Mouse (Mus musculus) CH12.LX (cell line): ENCODE results near the gene Gm20388. TPM values are rescaled to one million over a fixed set of nuclear protein-coding genes. Genes with fewer than 3 reads are reported as not detected.

Experiments used
- DNase-seq: peaks from one replicate; pipeline ENCODE4 v3.0.0-alpha.2; 2013; ENCODE audit errors: extremely low read depth
- H3K27ac ChIP-seq: 2 replicates; pipeline ENCODE4 v1.5.1; 2012; ENCODE audit warnings: low read depth, mild to moderate bottlenecking, control low read depth, moderate library complexity; ENCODE audit not compliant: insufficient read depth
- H3K27me3 ChIP-seq: replicated peaks from 2 replicates; pipeline ENCODE3; 2012; ENCODE audit warnings: inconsistent platforms
- H3K36me3 ChIP-seq, 2 experiments: replicated peaks in 1 of 2; 2 replicates each; pipeline versions ENCODE3 to v1.6.1; 2012; ENCODE audit warnings: inconsistent platforms in 1 of 2, low read length in 1 of 2, mild to moderate bottlenecking in 1 of 2, mixed read lengths in 1 of 2, moderate library complexity in 1 of 2; ENCODE audit not compliant: control insufficient read depth in 1 of 2, insufficient read depth in 1 of 2
- H3K4me1 ChIP-seq, 2 experiments: 2 replicates each; pipeline ENCODE4 v1.6.1; 2012; ENCODE audit warnings: inconsistent platforms in 1 of 2, moderate library complexity in 1 of 2; ENCODE audit not compliant: insufficient read depth in 2 of 2, control insufficient read depth in 1 of 2
- H3K4me2 ChIP-seq: 2 replicates; pipeline ENCODE4 v1.6.1; 2012; ENCODE audit warnings: low read depth, mild to moderate bottlenecking, control low read depth; ENCODE audit not compliant: poor library complexity, insufficient read depth, severe bottlenecking
- H3K4me3 ChIP-seq, 3 experiments: fragments of 150-350 bp in 1 of 3; sonication (generic) in 1 of 3; replicated peaks in 1 of 3; 2 replicates each; pipeline versions ENCODE3 to v1.5.1; 2011 to 2012; ENCODE audit warnings: low read depth in 2 of 3, low read length in 2 of 3, mild to moderate bottlenecking in 2 of 3, moderate library complexity in 2 of 3, control low read depth in 1 of 3, improper control_type of control experiment in 1 of 3, inconsistent platforms in 1 of 3, mixed read lengths in 1 of 3; ENCODE audit not compliant: poor library complexity in 1 of 3
- H3K79me2 ChIP-seq: replicated peaks from 2 replicates; pipeline ENCODE4 v1.6.1; 2012; ENCODE audit warnings: mild to moderate bottlenecking, moderate library complexity; ENCODE audit not compliant: control insufficient read depth, poor library complexity, insufficient read depth, severe bottlenecking; ENCODE audit errors: extremely low read depth
- H3K9ac ChIP-seq: 2 replicates; pipeline ENCODE4 v1.6.1; 2012; ENCODE audit warnings: low read depth, mild to moderate bottlenecking, control low read depth, moderate library complexity; ENCODE audit not compliant: insufficient read depth
- H3K9me3 ChIP-seq: replicated peaks from 2 replicates; pipeline ENCODE3; 2012; ENCODE audit warnings: low read length, inconsistent platforms, mixed read lengths
- CHD1 ChIP-seq: IDR thresholded peaks from 2 replicates; pipeline ENCODE4 v1.6.1; 2012; ENCODE audit warnings: low read depth, low read length, improper control_type of control experiment, inconsistent platforms
- CHD2 ChIP-seq: IDR thresholded peaks from 2 replicates; pipeline ENCODE4 v1.6.1; 2011; ENCODE audit warnings: low read length, improper control_type of control experiment
- CTCF ChIP-seq, 2 experiments: IDR thresholded peaks in 1 of 2; conservative IDR thresholded peaks in 1 of 2; 2 replicates each; pipeline ENCODE4 v1.5.1; 2011 to 2012; ENCODE audit warnings: low read depth in 2 of 2, low read length in 2 of 2, improper control_type of control experiment in 1 of 2, inconsistent platforms in 1 of 2, mild to moderate bottlenecking in 1 of 2, moderate library complexity in 1 of 2
- EP300 ChIP-seq: IDR thresholded peaks from 2 replicates; pipeline ENCODE4 v1.6.1; 2011; ENCODE audit warnings: low read length, improper control_type of control experiment
- GABPA ChIP-seq: IDR thresholded peaks from 2 replicates; pipeline ENCODE4 v1.6.1; 2012; ENCODE audit warnings: low read depth, low read length, improper control_type of control experiment, inconsistent platforms; ENCODE audit not compliant: insufficient replicate concordance
- HCFC1 ChIP-seq: IDR thresholded peaks from 2 replicates; pipeline ENCODE4 v1.6.1; 2012; ENCODE audit warnings: low read depth, mild to moderate bottlenecking, inconsistent platforms, low read length, improper control_type of control experiment
- JUN ChIP-seq: IDR thresholded peaks from 2 replicates; pipeline ENCODE4 v1.6.1; 2011; ENCODE audit warnings: low read depth, mild to moderate bottlenecking, low read length, improper control_type of control experiment, moderate library complexity; ENCODE audit not compliant: insufficient read depth
- JUND ChIP-seq: conservative IDR thresholded peaks from 2 replicates; pipeline ENCODE4 v1.6.1; 2011; ENCODE audit warnings: low read depth, low read length, improper control_type of control experiment
- KAT2A ChIP-seq: IDR thresholded peaks from 2 replicates; pipeline ENCODE4 v1.6.1; 2012; ENCODE audit warnings: low read length, improper control_type of control experiment, inconsistent platforms; ENCODE audit not compliant: insufficient replicate concordance
- MAFK ChIP-seq: IDR thresholded peaks from 2 replicates; pipeline ENCODE4 v1.6.1; 2011; ENCODE audit warnings: low read length, improper control_type of control experiment; ENCODE audit not compliant: insufficient replicate concordance
- MAX ChIP-seq: IDR thresholded peaks from 2 replicates; pipeline ENCODE4 v1.6.1; 2011; ENCODE audit warnings: low read length, improper control_type of control experiment
- MEF2A ChIP-seq: IDR thresholded peaks from 2 replicates; pipeline ENCODE4 v1.6.1; 2014; ENCODE audit warnings: low read depth, mild to moderate bottlenecking, inconsistent platforms, low read length, improper control_type of control experiment, borderline replicate concordance
- MXI1 ChIP-seq: IDR thresholded peaks from 2 replicates; pipeline ENCODE4 v1.6.1; 2011; ENCODE audit warnings: mild to moderate bottlenecking, low read depth, low read length, improper control_type of control experiment
- MYC ChIP-seq: IDR thresholded peaks from 2 replicates; pipeline ENCODE4 v1.6.1; 2011; ENCODE audit warnings: low read depth, mild to moderate bottlenecking, improper control_type of control experiment, low read length
- NRF1 ChIP-seq: IDR thresholded peaks from 2 replicates; pipeline ENCODE4 v1.6.1; 2014; ENCODE audit warnings: low read depth, mild to moderate bottlenecking, inconsistent platforms, low read length, improper control_type of control experiment, moderate library complexity
- PAX5 ChIP-seq: IDR thresholded peaks from 2 replicates; pipeline ENCODE4 v1.6.1; 2012; ENCODE audit warnings: low read length, inconsistent platforms, mixed read lengths
- POLR2A ChIP-seq: IDR thresholded peaks from 2 replicates; pipeline ENCODE4 v1.6.1; 2011; ENCODE audit warnings: low read depth, mild to moderate bottlenecking, improper control_type of control experiment, low read length
- RAD21 ChIP-seq: IDR thresholded peaks from 2 replicates; pipeline ENCODE4 v1.6.1; 2011; ENCODE audit warnings: low read depth, mild to moderate bottlenecking, low read length, improper control_type of control experiment, moderate library complexity
- RCOR1 ChIP-seq: conservative IDR thresholded peaks from 2 replicates; pipeline ENCODE4 v1.6.1; 2012; ENCODE audit warnings: low read depth, mild to moderate bottlenecking, inconsistent platforms, low read length, improper control_type of control experiment
- SMC3 ChIP-seq: IDR thresholded peaks from 2 replicates; pipeline ENCODE4 v1.6.1; 2011; ENCODE audit warnings: low read depth, low read length, improper control_type of control experiment
- TBP ChIP-seq: conservative IDR thresholded peaks from 2 replicates; pipeline ENCODE4 v1.6.1; 2011; ENCODE audit warnings: low read depth, low read length, improper control_type of control experiment
- TCF12 ChIP-seq: IDR thresholded peaks from 2 replicates; pipeline ENCODE4 v1.6.1; 2014; ENCODE audit warnings: low read depth, mild to moderate bottlenecking, inconsistent platforms, low read length, improper control_type of control experiment
- UBTF ChIP-seq: IDR thresholded peaks from 2 replicates; pipeline ENCODE4 v1.6.1; 2012; ENCODE audit warnings: low read depth, mild to moderate bottlenecking, inconsistent platforms, low read length, improper control_type of control experiment, moderate library complexity
- USF1 ChIP-seq: IDR thresholded peaks from 2 replicates; pipeline ENCODE4 v1.6.1; 2014; ENCODE audit warnings: low read depth, mild to moderate bottlenecking, inconsistent platforms, low read length, improper control_type of control experiment
- USF2 ChIP-seq: conservative IDR thresholded peaks from 2 replicates; pipeline ENCODE4 v1.6.1; 2011; ENCODE audit warnings: low read depth, low read length, improper control_type of control experiment
- ZKSCAN1 ChIP-seq: IDR thresholded peaks from 2 replicates; pipeline ENCODE4 v1.6.1; 2012; ENCODE audit warnings: low read depth, inconsistent platforms, low read length, improper control_type of control experiment, borderline replicate concordance
- ZMIZ1 ChIP-seq: IDR thresholded peaks from 2 replicates; pipeline ENCODE4 v1.6.1; 2012; ENCODE audit warnings: low read depth, mild to moderate bottlenecking, inconsistent platforms, low read length, improper control_type of control experiment
- ZNF384 ChIP-seq: IDR thresholded peaks from 2 replicates; pipeline ENCODE4 v1.6.1; 2012; ENCODE audit warnings: low read depth, low read length, improper control_type of control experiment, inconsistent platforms
- dilution Hi-C: fragments of 300-500 bp; cut with MboI; formaldehyde crosslinking; loops from 2 replicates; pipeline ENCODE4 v1.14.3; 2020; ENCODE audit warnings: low sequenced_read_pairs; ENCODE audit not compliant: extremely low pct_unique_long_range_greater_than_20kb, extremely low pct_ligation_motif_present
- in situ Hi-C: fragments of 300-500 bp; cut with MboI; formaldehyde crosslinking; loops from 3 replicates; pipeline ENCODE4 v1.14.3; 2019; ENCODE audit warnings: low sequenced_read_pairs, low pct_ligation_motif_present, low pct_unique_long_range_greater_than_20kb, mixed read lengths
- polyA plus RNA-seq: library from polyadenylated mRNA; unstranded; fragments of >175 nt; gene quantifications from 2 replicates; pipeline ENCODE4 v1.2.1, GENCODE M21; 2012; ENCODE audit warnings: low read depth; ENCODE audit not compliant: insufficient read length
- total RNA-seq, 2 experiments: library from RNA; depleted of rRNA; stranded (reverse); fragments of 300-350 nt in 1 of 2; fragments of >200 nt in 1 of 2; gene quantifications; 2 replicates each; pipeline ENCODE4 v1.2.3; 2012 to 2014

Gm20388 gene
- total and polyA plus RNA-seq, 3 experiments: 14.8 to 26.3 (median 22.2) TPM

DNA sequence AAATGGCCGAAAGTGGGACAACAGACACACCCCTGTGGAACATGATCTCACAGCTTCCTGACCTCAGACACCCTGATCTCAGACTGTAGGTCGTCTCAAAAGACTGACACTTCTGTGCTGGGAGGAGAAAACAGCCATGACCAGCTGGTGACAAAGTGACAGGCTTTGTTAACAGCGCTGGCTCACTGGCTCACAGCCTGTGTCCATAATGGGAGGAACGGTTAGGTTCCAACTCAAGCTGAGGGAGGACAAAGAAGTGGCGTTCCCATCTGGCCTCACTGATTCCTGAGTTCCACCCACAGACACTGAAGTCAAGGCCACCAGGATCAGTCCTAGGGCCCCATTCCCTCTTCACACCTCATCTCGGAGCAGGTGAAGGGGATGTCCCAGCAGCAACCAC, 1527.5 kb downstream of the Gm20388 start:
- TF ChIP-seq USF2 (no peak), RAD21 (no peak), POLR2A (no peak), MAX (no peak), SMC3 (no peak), MAFK (no peak), TBP (no peak), MXI1 (no peak), CHD1 (no peak), JUND (no peak), JUN (no peak), UBTF (no peak), CHD2 (no peak), MEF2A (no peak), RCOR1 (no peak), EP300 (no peak), GABPA (no peak), HCFC1 (no peak), NRF1 (no peak), USF1 (no peak)
- Histone ChIP-seq H3K4me1 (peaks cover 6 to 13% of the 10 kb centered on the region in 2 experiments), H3K27me3 (peaks cover 63% of the 10 kb centered on the region), H3K36me3 (no peaks in the 10 kb centered on the region), H3K9me3 (no peaks in the 10 kb centered on the region), H3K4me2 (no peak overlapping the region), H3K9ac (no peak overlapping the region), H3K79me2 (no peaks in the 10 kb centered on the region), H3K4me3 (no peak overlapping the region), H3K27ac (no peak overlapping the region)
- in situ Hi-C loops (no loop called here), dilution Hi-C loops (no loop called here)
- DNase-seq: no peak

DNA sequence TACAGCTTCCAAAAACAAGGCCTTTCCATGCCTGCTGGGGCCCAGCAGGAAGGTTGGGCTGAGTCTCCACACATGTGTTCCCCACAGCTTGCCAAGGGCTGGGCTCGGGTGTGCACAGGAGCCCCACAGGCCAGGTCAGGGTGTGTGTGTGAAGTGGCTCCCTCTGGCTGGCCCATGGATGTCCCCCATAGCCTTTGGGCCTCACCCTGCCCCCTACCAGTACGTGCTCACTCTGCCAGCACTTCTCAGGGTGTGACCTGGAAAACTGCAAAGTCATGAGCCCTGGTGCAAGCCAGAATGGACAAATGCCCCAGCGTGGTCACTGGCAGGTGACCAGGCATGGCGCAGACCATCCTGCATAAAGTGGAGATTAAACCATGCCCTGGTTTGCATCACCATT, 1528.7 kb downstream of the Gm20388 start:
- TF ChIP-seq ZMIZ1: no peak
- TF ChIP-seq TCF12: no peak
- no peak for TF ChIP-seq MYC
- TF ChIP-seq KAT2A: no peak
- no peak for TF ChIP-seq CTCF (conservative IDR thresholded peaks at IDR 0.05 in 1 of 2, IDR thresholded peaks at IDR 0.05 in 1 of 2; ENCODE audit: low read depth in 2 of 2, low read length in 2 of 2)
- TF ChIP-seq JUND: no peak
- TF ChIP-seq PAX5: no peak
- no peak for TF ChIP-seq ZNF384
- no peak for TF ChIP-seq CHD1
- TF ChIP-seq ZKSCAN1: no peak
- no peak for DNase-seq
- peaks cover 6 to 13% of the 10 kb centered on the region in 2 experiments for H3K4me1 ChIP-seq
- H3K36me3 ChIP-seq: no peaks in the 10 kb centered on the region
- no peak overlapping the region for H3K4me2 ChIP-seq
- no peaks in the 10 kb centered on the region for H3K79me2 ChIP-seq
- dilution Hi-C loops: no loop called here
- no peaks in the 10 kb centered on the region for H3K9me3 ChIP-seq
- peaks cover 56% of the 10 kb centered on the region for H3K27me3 ChIP-seq
- H3K4me3 ChIP-seq: no peak overlapping the region
- H3K27ac ChIP-seq: no peak overlapping the region
- no peak overlapping the region for H3K9ac ChIP-seq
- in situ Hi-C loops: no loop called here
